Mouse (Mus musculus) lung, adult 2 months (tissue): ENCODE measurements around the gene Pakap.

ENCODE experiments used
- CTCF ChIP-seq: fragments of 200-500 bp; IDR thresholded peaks from 2 replicates; pipeline ENCODE4 v1.5.1; 2011; ENCODE audit warnings: mild to moderate bottlenecking, low read length, control low read depth; ENCODE audit not compliant: insufficient read depth
- POLR2A ChIP-seq: fragments of 200-500 bp; IDR thresholded peaks from 2 replicates; pipeline ENCODE4 v1.6.1; 2011; ENCODE audit warnings: low read depth, mild to moderate bottlenecking, control low read depth, low read length, borderline replicate concordance; ENCODE audit errors: extremely low read depth

- TF ChIP-seq CTCF (no peak), POLR2A (no peak)
These were observed 20.4 kb downstream of the Pakap start for GRCm38 (mm10) chr4:57588356-57588755.
